Mouse (Mus musculus) gastrocnemius, postnatal 25 days (tissue): ENCODE results near the gene Cabp1. TPM values are rescaled to one million over a fixed set of nuclear protein-coding genes. Genes with fewer than 3 reads are reported as not detected.

ENCODE experiments used
- DNase-seq: peaks from one replicate; pipeline ENCODE4 v3.0.0; 2022
- total RNA-seq, 2 experiments: library from RNA; stranded (reverse); gene quantifications; 1 replicate in 1 of 2; 2 replicates in 1 of 2; pipeline ENCODE4 v1.2.3; 2021

The Cabp1 gene
- total RNA-seq, 2 experiments from 2014 or later: 1.6 TPM

DNA sequence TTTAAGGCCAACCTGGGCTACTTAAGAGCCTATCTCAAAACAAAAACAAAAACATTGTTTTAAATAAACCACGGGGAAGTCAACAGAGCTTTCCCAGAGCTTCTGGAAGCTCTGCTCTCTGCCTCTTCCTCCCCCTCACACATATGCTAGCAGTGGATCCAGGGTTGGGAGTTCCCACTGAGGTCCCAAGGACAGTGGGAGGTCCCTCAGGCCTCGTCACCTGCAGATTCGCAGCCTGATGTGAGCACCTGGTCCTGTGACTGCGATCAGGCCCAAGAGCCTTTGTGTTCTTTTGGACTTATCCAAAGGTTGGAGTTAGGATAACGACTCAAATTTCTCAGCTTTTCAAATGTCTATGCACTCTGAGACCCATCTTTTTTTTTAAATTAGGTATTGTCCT, 14.4 kb upstream of the Cabp1 start:
- DNase-seq: no peak

DNA sequence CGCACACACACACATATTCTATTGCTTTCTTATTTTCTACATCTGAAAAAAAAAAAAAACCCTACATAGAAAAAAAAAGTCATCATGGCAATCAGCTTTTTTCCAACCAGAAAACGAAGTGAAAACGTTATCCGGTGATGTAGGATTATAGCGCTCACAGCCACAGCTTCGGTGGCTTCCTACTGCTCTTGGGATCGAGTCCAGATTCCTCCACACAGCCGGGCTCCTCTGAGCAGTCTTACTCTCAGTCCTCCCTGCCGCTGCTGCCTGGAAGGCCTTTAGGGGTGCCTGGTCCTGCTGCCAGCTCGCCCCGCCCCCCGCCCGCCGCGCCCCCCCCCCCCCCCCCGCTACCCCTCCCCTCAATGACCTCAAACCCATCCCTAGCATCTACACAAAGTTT, 13.7 kb upstream of the Cabp1 start:
- no peak for DNase-seq

DNA sequence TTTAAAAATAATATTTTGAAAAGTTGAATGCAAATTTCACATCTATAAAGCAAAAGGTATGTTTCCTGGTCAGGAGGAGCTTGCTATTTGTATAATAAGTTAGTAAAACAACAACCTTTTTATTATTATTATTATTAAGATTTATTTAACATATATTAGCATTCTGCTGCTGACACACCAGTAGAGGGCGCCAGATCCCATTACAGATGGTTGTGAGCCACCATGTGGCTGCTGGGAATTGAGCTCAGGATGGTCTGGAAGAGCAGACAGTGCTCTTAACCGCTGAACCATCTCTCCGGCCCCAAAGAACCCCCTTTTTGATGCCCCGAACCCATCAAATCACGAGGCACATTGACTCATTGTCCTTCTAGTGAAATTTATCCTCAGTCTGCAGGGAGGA, 13.1 kb upstream of the Cabp1 start:
- no peak for DNase-seq

DNA sequence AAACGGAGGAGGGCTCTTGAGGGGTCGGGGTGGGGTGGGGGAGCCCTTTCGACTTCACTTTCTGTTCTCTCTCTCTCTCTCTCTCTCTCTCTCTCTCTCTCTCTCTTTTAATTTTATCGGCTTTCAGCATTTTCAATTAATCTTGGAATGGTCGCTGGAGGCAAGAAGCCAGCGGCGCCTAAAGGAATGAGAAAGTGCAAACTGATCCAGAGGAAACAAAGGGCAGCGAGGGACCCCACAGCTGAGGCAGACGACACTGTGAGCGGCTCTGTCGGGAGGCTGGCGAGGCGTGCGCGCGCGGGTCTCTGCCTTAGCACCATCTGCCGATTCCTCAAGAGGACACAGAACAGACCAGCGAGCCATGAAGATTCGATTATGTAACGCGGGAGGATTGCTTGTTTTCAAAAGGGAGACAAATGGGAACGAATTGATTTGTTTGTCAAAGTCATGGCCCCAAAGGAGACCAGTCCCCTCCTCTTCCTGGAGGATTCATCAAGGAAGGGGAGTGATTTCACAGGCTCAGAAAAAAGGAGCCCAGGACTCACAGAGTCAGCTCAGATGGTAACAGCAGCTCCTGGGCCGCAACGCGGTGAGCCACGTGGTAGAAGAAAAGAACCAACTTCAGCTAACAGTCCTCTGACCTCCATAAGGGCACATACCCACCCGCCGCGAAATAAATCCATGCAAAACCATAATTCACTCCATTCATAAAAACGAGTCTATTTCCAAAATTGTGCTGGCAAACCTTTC, 10.6 kb upstream of the Cabp1 start:
- DNase-seq: peak; percentile 49

DNA sequence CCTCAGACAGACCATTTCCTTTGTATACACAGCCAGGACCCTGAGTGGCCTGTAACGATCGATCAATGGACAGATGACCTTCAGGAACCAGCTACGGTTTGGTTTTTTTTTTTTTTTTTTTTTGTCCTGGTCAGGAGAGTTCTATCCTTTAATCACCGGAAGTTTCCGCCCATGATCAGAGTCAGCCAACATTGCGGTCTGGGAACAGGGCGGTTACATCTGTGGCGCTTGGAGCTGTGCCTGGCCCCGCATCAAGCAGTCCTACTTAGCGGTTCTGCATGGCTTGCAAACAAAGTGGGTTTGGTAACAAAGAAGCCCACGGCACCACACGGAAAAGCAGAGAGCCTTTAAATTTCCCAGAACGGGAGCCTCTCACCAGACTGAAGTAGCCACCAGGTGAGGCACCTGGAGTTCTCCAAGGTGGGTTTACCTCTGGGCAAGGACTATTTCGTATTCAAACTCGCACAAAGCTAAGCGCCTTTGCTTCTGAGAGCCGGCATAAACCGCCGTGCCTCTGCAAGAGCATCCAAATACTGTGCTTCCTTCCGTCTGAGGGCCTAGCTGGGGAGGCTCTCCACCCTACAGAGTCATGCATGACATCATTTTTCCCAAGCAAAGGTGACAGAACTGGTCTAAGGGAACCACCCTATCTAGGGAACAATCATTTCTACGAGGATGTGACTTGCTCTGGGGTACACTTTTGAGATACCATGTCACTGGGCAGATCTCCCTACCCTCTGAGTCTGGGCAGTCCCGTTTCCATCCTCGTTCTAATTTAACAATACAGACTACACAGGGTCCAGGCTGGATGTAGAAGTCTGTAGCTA, 9.8 kb upstream of the Cabp1 start:
- DNase-seq: no peak

GRCm38 (mm10) chr5:115194626-115195221, 543 bp upstream of the Cabp1 start:
- no peak for DNase-seq

GRCm38 (mm10) chr5:115193226-115193625, 955 bp downstream of the Cabp1 start:
- peak; percentile 59 for DNase-seq

GRCm38 (mm10) chr5:115192828-115193195, 1.4 kb downstream of the Cabp1 start:
- DNase-seq: no peak

- no peak for DNase-seq
Observed at GRCm38 (mm10) chr5:115191880-115192827, 2.0 kb downstream of the Cabp1 start.

- DNase-seq: no peak
Observed at GRCm38 (mm10) chr5:115190081-115190480, 4.1 kb downstream of the Cabp1 start.

DNA sequence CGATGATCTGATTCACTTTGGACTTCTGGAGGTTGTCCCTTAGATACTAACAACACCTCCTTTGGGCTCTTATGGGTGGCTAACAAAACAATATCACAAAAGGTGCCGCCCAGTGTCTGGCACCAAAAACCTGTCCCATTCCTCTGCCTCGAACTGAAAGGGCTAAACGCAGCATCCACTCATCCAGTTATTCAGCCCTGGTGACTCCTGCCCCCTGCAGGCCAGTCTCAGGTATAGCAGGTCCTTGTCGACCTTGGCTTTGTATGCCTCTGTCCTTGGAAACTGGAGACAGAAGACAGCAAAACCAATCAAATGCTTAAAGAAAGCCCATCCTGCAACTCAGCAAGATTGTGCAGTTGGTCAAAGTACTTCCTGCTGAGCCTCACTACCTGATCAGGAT, 5.4 kb downstream of the Cabp1 start:
- DNase-seq: no peak

GRCm38 (mm10) chr5:115187188-115188131, 6.7 kb downstream of the Cabp1 start:
- DNase-seq: peak; percentile 88

DNA sequence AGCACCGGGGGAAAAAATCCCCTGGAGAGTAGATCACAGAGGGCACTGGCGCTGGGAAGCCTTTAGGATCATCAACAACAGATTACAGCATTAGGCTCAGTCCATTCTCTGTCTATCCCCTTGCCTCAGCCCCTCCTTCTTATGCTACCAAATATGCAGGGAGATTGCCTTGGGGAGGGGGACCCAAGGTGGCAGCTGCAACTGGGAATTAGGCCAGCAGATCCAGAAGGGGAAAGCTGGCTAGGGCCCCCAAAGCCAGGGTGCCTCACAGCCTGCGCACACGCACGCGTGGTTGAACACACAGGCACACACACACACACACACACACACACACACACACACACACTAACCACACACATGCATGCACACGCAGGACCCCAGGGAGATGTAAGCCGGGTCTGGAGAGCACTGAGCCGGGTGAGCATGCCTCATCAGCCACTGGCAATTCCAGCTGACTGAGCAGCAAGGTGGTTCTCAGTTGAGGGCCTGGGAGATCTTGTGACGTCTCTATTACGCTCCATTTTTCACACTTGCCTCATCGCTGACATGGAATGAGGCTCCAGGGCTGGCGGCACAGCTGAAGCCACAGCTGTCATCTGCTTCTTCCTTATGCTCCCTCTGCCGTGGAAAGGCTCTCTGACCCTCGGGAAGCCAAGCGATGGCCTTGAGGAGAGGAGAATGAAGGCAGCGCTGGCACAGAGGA, 7.7 kb downstream of the Cabp1 start:
- DNase-seq: no peak

DNA sequence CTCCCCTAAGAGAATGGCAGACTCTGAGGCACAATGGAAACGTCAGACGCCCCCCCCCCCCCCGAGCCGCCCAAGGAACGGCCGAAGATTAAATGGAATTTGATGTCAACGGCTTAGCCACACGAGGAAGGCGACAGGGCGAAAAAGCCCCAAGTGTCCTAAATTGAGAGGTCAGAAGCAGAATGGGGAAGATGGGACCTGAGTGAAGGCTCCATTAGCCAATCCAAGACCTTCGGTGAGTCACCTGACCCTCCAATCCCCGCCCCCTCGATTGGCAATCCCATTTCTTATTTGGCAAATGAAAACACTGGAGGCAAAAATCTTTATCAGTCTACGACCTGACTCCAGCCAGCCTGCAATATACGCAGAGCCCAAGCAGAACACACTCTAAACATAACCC, 9.5 kb downstream of the Cabp1 start:
- no peak for DNase-seq

DNA sequence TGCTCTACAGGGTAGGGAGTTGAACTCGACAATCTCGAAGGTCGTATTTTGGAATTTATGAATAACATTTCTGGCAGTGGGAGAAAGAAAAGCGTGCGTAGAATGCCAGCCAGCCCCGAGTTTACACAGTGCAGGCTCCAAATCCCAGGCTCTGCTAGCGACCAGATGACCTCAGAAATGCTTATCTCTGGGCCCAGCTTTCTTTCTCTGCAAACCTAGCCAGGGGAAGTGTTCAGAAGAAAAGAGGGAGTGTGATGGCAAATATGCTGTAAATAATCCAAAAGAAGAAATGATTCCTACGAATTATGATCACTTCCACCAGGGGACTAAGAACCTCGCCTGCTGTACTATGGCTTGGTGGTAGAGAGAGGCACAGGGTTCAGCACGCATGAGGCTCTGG, 10.7 kb downstream of the Cabp1 start:
- DNase-seq: no peak

GRCm38 (mm10) chr5:115182925-115183324, 11.3 kb downstream of the Cabp1 start:
- no peak for DNase-seq

GRCm38 (mm10) chr5:115181248-115181940, 12.8 kb downstream of the Cabp1 start:
- DNase-seq: no peak

DNA sequence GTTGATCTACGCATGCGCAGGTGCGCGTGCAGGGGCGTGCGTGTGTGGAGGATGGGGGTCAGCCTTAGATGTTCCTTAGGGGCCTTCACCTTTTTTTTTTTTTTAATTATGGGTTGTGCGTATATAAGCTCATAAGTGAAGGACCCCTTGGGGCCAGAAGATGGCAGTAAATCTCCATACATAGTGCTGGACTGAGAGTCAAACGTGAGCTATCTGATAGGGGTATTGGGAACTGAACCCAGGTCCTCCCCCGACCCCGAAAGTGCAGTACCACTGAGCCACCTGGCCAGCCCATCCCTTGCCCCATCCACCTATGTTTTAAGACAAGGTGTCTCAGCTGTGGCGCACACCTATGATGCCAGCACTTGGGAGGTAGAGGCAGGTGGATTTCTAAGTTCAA, 14.6 kb downstream of the Cabp1 start:
- DNase-seq: no peak

GRCm38 (mm10) chr5:115177866-115178265, 16.3 kb downstream of the Cabp1 start:
- DNase-seq: no peak

- DNase-seq: no peak
Observed at GRCm38 (mm10) chr5:115174554-115174953, 19.6 kb downstream of the Cabp1 start.
